Mouse (Mus musculus): Measurements from ENCODE around the gene Sirt5.

Gene Sirt5

GRCm38 (mm10) chr13:43364985-43365824, at the start of gene Sirt5:
Sirt5 (plus strand) TSS chr13:43365496.
- in situ Hi-C loops (cut with MboI, MseI) = loop anchor here (5.0 to 25.0 kb wide), 2 partner anchors 63 to 372 kb away; partner anchors contain the start of gene Gfod1

DNA sequence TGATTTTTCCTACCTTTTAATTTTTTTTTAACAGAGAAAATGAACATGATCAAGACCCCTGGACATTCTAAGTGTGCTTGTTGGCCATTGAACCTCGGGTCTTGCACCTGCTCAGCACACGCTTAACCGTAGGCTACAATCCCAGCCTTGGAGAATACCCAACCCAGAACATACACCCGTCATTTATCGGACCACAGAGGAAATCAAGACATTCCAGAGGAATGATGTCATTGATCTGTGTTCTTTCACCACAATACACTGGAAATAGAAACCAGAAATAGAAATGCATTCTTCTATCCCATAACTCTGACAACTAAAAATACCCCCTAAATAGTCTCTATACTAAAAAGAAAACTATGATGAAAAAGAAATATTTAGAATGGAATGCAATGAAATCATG, 47.9 kb upstream of the Sirt5 start:
- in situ Hi-C loops (cut with MboI, MseI) = no loop called here

- in situ Hi-C loops (cut with MboI, MseI) = no loop called here
Observed at GRCm38 (mm10) chr13:43319396-43319795, 45.9 kb upstream of the Sirt5 start.

DNA sequence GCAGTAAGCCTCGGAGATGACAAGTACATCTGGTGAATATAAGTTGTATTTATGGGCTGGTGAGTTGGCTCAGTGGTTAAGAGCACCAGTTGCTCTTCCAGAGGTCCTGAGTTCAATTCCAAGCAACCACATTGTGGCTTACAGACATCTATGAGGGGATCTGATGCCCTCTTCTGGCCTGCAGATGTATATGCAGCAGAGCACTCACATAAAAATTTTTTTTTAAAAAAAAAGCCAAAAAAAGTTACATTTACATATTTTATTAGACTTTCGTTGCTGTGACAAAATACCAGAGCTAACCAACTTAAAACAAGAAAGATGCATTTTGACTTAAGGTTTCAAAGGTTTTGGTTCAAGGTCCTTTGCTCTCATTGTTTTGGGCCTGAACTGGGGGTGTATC, 43.8 kb upstream of the Sirt5 start:
- in situ Hi-C loops (cut with MboI, MseI) = loop anchor here (5.0 kb wide), 1 partner anchor 119 kb away; no protein-coding TSS in a partner anchor

- in situ Hi-C loops (cut with MboI, MseI) = loop anchor here (25.0 kb wide), 1 partner anchor 488 kb away; no protein-coding TSS in a partner anchor
Observed at GRCm38 (mm10) chr13:43325427-43325826, 39.9 kb upstream of the Sirt5 start.

GRCm38 (mm10) chr13:43331721-43332444, 33.4 kb upstream of the Sirt5 start:
- in situ Hi-C loops (cut with MboI, MseI) = loop anchor here (25.0 kb wide), 1 partner anchor 495 kb away; no protein-coding TSS in a partner anchor

GRCm38 (mm10) chr13:43332591-43332990, 32.7 kb upstream of the Sirt5 start:
- in situ Hi-C loops (cut with MboI, MseI) = loop anchor here (25.0 kb wide), 1 partner anchor 495 kb away; no protein-coding TSS in a partner anchor

DNA sequence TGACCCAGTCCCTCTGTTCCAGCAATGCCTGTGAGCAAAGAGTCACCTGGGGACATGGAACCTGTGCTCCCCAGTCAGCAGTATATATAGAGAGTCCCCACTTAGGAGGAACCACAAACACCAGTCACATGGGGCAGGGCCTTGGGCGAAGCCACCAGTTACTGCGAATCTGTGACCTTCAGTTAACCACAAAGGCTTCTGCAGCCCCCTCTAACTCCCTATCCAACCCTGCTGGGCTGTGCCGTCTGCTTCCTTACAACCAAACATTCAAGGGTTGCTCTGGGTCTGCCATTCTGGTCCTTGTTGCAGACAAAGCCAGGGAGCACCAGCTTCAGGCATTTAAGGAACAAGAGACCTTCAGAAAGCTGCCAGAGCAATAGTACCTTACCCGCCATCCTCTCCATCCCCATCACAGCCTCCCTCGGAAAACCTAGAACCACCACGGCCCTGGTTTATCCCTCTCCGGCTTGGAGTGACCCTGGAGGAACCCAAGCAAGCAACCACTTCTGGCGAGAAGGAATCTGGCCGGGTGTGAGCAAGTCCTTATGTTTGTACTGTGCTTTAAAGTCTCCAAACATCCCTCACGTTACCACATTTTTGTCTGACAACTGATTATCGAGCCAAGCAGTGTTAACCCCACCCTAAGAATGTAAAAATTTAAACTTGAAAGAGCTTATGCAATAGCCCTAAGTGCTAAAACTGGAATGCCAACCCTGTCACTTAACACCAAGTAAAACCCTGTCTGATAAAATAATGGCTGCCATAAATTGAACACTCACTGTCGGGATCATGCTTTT, 28.7 kb upstream of the Sirt5 start:
- in situ Hi-C loops (cut with MboI, MseI) = loop anchor here (25.0 kb wide), 1 partner anchor 499 kb away; no protein-coding TSS in a partner anchor

- in situ Hi-C loops (cut with MboI, MseI) = loop anchor here (25.0 kb wide), 1 partner anchor 501 kb away; no protein-coding TSS in a partner anchor
Observed at GRCm38 (mm10) chr13:43338001-43338400, 27.3 kb upstream of the Sirt5 start.

DNA sequence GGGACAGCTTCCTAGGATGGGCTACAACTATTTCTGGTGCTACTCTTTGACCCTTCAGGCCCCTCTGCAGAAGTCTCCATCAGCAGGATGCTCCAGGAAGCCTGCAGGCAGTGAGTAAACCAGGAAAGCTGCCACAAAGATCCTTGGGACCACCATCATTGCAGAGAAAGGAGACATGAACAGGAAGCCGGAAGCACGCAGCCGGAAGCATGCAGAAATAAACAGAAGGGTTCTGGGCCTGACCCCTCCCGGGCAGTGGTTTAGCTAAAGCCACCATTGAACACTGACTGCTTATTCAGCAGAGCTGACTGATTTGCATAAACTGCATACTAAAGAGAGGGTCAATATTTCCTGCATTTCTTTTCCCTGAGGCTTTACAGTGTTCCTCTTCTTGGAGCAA, 26.7 kb upstream of the Sirt5 start:
- in situ Hi-C loops (cut with MboI, MseI) = loop anchor here (25.0 kb wide), 1 partner anchor 501 kb away; no protein-coding TSS in a partner anchor

DNA sequence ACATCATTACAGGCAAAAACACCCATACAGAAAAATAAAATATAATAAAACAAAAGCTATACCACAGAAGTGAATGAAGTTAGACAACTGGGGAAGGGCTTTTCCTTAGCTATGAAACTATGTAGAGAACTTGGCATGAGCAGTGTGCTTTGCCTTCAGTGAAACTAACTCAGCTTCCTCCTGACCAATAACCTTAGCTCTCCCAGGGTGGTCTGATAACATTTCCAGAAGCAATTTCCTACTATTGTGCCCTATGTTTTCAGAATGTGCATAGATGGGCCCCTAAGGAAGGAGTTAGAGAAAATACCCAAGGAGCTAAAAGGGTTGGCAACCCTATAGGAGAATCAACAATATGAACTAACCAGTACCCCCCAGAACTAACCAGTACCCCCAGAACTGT, 18.5 kb upstream of the Sirt5 start:
- in situ Hi-C loops (cut with MboI, MseI) = loop anchor here (25.0 kb wide), 1 partner anchor 510 kb away; no protein-coding TSS in a partner anchor

DNA sequence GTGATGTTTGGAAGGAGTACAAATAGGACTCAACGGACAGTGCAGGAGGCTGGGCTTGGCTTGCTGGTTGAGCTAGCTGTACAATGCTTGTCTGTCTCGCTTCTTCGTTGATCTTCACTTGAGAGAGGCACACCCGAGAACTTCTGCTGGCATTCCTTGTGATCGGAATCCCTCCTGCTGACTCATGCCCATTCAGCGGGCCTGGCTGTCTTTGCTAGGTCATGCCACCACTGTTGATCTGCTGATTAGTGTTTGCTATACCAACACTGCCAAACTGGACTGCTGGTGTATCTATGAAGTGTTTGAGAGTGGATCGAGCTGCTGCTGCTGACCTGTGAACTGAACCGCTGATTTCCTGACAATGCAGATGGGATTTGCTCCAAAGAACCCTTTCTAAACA, 15.9 kb upstream of the Sirt5 start:
- in situ Hi-C loops (cut with MboI, MseI) = loop anchor here (25.0 kb wide), 1 partner anchor 512 kb away; no protein-coding TSS in a partner anchor

DNA sequence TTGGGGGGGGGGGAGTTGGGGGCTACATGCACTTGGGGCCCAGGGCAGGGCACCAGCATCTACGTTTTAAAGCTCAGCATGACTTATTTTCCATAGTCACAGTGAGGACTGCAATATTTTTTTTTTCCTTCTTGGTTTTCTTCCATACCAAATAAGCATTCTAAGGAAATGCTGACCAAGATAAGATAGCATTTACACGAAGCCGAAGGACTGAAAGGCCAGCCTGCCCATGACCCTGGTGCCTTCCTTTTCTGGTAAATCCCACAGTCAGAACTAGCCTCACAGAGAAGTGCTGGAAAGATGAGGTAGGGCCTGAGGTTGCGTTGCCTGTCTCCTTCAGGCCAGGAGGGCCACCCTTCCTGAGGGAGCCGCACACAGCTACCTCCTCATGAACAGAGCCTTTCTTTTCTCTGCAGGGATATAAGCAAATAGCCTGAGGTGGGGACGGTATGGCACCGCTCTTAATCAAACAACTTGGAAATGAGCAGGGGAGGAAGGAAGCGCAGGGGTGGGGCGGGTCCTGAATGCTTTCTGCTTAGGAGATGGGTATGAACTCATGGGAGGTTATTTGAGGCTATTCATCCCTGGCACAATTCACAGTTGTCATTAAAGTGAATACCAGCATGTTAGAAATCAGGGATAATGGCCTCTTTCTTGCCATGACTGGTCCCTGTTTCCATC, 14.7 kb upstream of the Sirt5 start:
- in situ Hi-C loops (cut with MboI, MseI) = loop anchor here (25.0 kb wide), 1 partner anchor 387 kb away; no protein-coding TSS in a partner anchor

DNA sequence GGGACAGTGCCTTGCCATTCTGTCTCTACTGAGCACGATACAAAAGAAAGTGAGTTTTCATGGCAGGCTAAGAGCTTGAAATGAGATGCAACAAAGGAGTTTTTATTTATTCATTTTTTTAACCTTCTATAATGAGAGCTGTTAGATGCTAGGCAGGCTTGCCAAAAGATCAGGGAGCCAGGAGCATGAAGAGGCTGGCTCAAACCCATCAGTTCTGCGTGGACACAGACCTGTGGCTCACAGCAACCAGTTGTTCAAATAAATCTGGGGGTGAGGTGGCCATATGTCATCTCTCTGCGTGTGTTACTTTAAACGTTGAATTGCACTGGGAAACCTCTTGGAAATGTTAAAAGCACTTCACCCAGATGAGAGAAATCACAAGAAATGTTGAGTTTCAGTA, 11.9 kb upstream of the Sirt5 start:
- in situ Hi-C loops (cut with MboI, MseI) = loop anchor here (25.0 kb wide), 1 partner anchor 384 kb away; no protein-coding TSS in a partner anchor

DNA sequence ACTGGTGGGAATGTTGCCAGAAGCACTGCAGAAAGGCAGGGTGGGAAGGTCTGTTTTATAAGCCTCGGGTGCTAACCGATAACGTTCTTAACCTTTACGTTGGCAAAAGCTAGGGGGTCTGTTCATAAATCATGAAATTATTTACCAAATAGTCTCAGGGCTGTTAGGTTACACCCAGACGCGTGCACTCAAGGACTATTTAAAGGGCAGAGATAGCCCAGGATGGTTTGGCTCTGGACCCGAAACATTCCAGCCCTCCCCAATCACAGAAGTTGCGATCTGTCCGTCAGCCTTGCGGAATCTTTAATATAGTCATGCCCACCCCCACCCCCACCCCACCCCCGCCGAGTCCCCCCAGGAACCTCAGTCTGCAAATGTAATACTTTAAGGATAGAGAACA, 10.9 kb upstream of the Sirt5 start:
- in situ Hi-C loops (cut with MboI, MseI) = loop anchor here (25.0 kb wide), 1 partner anchor 383 kb away; no protein-coding TSS in a partner anchor

DNA sequence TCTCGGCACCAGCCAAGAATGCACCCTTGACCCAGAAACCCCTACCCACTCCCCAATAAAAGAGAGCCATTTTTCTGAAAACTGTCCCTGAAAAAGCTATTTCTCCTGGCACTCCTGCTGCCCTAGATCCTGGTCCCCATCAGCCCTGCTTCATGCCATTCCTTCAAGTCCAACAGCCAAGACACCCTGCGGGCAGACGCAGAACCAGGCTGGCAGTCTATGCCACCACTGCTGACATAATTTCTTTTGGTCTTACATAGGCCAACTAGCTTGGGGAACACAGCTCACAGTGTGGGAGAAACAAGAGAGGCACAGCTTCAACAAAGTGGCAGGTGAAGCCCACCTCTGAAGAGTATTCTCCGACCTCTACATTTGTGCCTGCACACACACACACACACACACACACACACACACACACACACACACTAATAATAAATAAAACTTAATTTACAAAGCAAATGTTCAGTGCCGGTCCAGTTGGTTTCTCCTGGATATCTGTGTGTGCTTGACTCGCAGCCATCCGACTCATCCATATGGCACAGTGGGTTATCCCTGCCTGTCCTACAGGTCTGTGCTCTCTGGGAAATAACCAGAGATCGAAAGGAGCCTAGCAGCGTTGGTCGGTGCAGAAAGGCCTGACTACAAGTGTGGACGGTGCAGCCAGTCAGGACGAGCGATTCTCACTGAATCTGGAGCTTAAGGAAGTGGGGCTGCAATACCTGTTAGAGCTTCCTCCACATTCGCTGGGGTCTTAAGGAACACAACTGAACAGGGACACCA, 8.8 kb upstream of the Sirt5 start:
- in situ Hi-C loops (cut with MboI, MseI) = loop anchor here (25.0 kb wide), 1 partner anchor 381 kb away; no protein-coding TSS in a partner anchor

DNA sequence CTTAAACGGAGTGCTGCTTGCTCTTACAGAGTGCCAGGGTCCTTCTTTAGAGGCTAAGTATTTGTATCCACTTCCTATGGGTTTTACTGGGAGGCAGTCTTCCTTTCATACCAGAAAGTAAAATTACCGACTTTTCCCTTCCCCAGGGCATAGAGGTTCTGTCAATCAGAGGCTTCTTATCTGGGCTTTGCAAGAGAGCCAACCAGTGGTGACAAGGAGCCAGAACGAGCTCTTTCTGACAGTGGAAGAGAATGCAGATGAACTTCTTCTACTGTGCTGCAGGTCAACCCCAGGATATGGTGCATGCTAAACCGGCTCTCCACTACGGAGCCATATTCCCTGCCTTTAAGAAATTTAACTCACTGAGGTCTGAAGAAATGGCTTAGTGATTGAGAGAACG, 4.8 kb upstream of the Sirt5 start:
- in situ Hi-C loops (cut with MboI, MseI) = loop anchor here (25.0 kb wide), 1 partner anchor 377 kb away; no protein-coding TSS in a partner anchor

DNA sequence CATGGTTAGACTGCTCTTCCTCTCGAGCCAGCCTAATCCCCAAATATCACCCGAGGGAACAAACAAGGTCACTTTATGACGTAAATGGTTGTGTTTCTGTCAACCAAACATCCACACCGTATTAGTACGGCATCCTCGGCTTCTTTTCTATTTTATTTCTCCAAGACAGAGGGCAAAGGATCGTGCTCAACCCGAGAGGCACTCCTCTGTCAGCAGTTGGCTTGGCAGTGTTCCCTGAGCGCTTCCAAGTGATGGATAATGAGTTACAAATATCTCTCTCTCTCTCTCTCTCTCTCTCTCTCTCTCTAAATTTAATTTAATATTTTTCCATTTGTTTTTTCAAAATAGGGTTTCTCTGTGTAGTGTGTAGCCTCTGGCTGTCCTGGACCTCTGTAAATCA, 2.9 kb upstream of the Sirt5 start:
- in situ Hi-C loops (cut with MboI, MseI) = loop anchor here (25.0 kb wide), 1 partner anchor 375 kb away; no protein-coding TSS in a partner anchor

DNA sequence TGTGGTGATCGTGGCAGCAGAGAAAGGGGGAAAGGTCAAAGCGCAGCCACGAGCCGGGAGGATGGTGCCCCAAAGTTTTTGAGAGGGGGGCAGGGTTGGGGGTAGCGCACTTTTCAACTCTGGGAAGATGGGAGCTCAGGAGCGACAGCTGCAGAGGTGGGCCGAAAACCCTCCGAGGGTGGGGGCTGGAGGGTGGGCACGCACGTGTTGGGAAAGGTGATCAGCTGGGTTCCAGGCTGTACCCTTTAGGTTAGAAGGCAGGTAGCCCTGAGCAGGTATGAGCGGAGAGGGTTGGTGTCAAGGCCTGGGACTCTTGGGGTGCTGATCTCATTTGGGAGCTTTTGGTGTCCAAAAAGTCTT, 509 bp downstream of the Sirt5 start:
- in situ Hi-C loops (cut with MboI, MseI) = loop anchor here (5.0 to 25.0 kb wide), 2 partner anchors 64 to 371 kb away; partner anchors contain the start of gene Gfod1
